Mouse (Mus musculus) hindbrain, embryonic 14.5 days (tissue): ENCODE measurements at regions not wholly inside any gene's neighbourhood (a gene's known extent, or its start where the extent isn't known, plus 50 kb on each side); places are given as distances from the start of the nearest gene placed in this dataset.

Source experiments
- ATAC-seq: fragments of 200-750 bp; cut with Nextera tagmentation; 2 replicates; pipeline ENCODE4 v1.8.0; 2017; ENCODE audit warnings: moderate number of reproducible peaks, mild to moderate bottlenecking, moderate TSS enrichment, moderate library complexity; ENCODE audit not compliant: low FRiP score
- DNase-seq: peaks from one replicate; pipeline ENCODE4 v3.0.0-alpha.2; 2015; ENCODE audit warnings: low spot score
- H3K27ac ChIP-seq: fragments of 300-500 bp; sonication (generic); 2 replicates; pipeline ENCODE4 v1.5.1; 2014; ENCODE audit warnings: mild to moderate bottlenecking, moderate library complexity
- H3K27me3 ChIP-seq: fragments of 300-500 bp; sonication (generic); 2 replicates; pipeline ENCODE4 v1.6.1; 2014; ENCODE audit warnings: mild to moderate bottlenecking, low read length, mixed read lengths; ENCODE audit not compliant: control insufficient read depth, insufficient read depth
- H3K36me3 ChIP-seq: fragments of 300-500 bp; sonication (generic); replicated peaks from 2 replicates; pipeline ENCODE4 v1.6.1; 2014; ENCODE audit not compliant: control insufficient read depth, insufficient read depth
- H3K4me1 ChIP-seq: fragments of 300-500 bp; sonication (generic); replicated peaks from 2 replicates; pipeline ENCODE4 v1.6.1; 2014; ENCODE audit warnings: antibody characterized with exemption, low read length, mixed read lengths; ENCODE audit not compliant: control insufficient read depth, insufficient read depth
- H3K4me2 ChIP-seq: fragments of 300-500 bp; sonication (generic); replicated peaks from 2 replicates; pipeline ENCODE4 v1.6.1; 2014; ENCODE audit warnings: mild to moderate bottlenecking, moderate library complexity
- H3K4me3 ChIP-seq: fragments of 300-500 bp; sonication (generic); replicated peaks from 2 replicates; pipeline ENCODE4 v1.5.1; 2014; ENCODE audit warnings: mild to moderate bottlenecking, low read length
- H3K9ac ChIP-seq: fragments of 300-500 bp; sonication (generic); 2 replicates; pipeline ENCODE4 v1.6.1; 2014
- H3K9me3 ChIP-seq: fragments of 300-500 bp; sonication (generic); 2 replicates; pipeline ENCODE4 v1.6.1; 2016; ENCODE audit warnings: low read length; ENCODE audit not compliant: control insufficient read depth
- WGBS: fragments of 180-500 bp; shearing (Covaris S2); extraction: QIAGEN DNeasy Blood & Tissue Kit; methylation state at CpG from one replicate; pipeline ENCODE4 v1.1.7; 2014; 5-methylcytosine and 5-hydroxymethylcytosine counted together

DNA sequence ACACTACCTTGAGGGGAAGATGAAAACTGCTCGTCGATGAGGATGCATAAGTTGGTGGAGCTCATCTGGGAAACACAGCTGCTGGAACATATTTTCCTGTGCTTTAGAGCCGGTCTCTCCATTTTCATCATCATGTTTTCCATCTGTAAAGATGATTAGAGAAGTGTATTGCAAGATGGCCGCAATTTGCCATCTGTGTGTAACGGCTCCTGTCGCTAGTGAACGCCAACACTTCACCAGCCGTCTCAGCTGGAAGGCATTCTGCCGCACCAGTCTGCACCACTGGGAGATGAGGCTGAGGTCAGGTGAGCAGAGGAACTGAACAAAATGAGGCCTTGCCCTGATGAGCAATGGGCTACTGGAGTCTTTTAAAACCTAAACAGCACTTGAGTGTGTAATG lies 57.4 kb downstream of the Gm21962 start:
- H3K4me3 ChIP-seq = no peak overlapping the region
- H3K4me1 ChIP-seq = no peaks in the 10 kb centered on the region
- H3K27ac ChIP-seq = no peak overlapping the region
- H3K36me3 ChIP-seq = no peaks in the 10 kb centered on the region
- H3K9me3 ChIP-seq = no peaks in the 10 kb centered on the region
- no peak overlapping the region for H3K4me2 ChIP-seq
- no peak overlapping the region for H3K9ac ChIP-seq
- ATAC-seq = no peak
- no peak for DNase-seq
- 84% methylated on average over 9 of the region's 9 CpGs for WGBS
- H3K27me3 ChIP-seq = no peaks in the 10 kb centered on the region

DNA sequence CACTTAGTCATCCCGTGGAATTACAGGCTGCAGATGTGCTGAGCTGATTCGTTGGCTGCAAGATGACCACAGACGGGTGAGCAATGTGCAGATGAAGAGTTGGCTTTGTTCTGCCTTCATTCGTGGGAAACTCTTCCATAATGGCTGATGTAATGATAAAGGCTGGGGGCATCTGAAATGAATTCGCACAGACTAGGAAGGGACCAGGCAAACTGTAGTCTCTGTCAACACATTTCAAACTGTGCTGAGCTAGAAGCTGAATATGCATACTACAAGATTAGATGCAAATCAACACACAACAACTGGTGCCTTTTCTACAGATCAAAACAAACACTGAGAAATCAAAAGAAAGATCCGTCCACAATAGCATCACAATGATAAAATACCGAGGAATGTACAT lies 58.1 kb downstream of the Gm21962 start:
- no peaks in the 10 kb centered on the region for H3K36me3 ChIP-seq
- WGBS = 65% methylated on average over 7 of the region's 7 CpGs
- no peak overlapping the region for H3K4me3 ChIP-seq
- H3K9ac ChIP-seq = no peak overlapping the region
- no peak overlapping the region for H3K27ac ChIP-seq
- no peaks in the 10 kb centered on the region for H3K27me3 ChIP-seq
- H3K9me3 ChIP-seq = no peaks in the 10 kb centered on the region
- H3K4me2 ChIP-seq = no peak overlapping the region
- ATAC-seq = no peak
- DNase-seq = no peak
- no peaks in the 10 kb centered on the region for H3K4me1 ChIP-seq

GRCm38 (mm10) chr3:137737222-137737800 lies 66.0 kb downstream of the Gm21962 start:
- no peaks in the 10 kb centered on the region for H3K9me3 ChIP-seq
- DNase-seq (peak; percentile 41), ATAC-seq (peak; percentile 66; the same call in 1 of the 2 replicates)
- no peaks in the 10 kb centered on the region for H3K36me3 ChIP-seq
- no peak overlapping the region for H3K9ac ChIP-seq
- peaks cover 7% of the 10 kb centered on the region; the same call in 1 of the 2 replicates for H3K4me1 ChIP-seq
- no peak overlapping the region for H3K27ac ChIP-seq
- peak overlapping the region; percentile 10; the same call in 1 of the 2 replicates for H3K4me2 ChIP-seq
- H3K27me3 ChIP-seq = no peaks in the 10 kb centered on the region
- no peak overlapping the region for H3K4me3 ChIP-seq
- 15% methylated on average over 12 of the region's 12 CpGs for WGBS

DNA sequence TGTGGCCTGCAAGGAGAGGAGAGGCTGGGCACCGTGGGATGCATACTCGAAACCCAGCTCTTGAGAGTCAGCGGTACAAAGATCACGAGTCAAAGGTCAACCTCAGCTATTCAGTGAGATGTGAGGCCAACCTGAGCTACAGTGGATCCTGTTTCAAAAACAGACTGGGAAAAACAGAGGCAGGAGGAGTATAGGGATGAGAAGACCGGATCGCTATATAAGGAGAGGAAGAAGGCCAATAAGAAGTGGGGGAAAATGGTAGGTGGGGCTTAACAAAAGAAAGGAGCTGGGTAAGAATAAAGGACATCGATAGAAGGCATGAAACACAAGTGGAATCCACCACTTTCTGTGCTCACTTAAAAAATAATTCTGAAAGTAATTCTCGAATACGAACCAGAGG lies 70.2 kb downstream of the Gm21962 start:
- Histone ChIP-seq H3K9ac (no peak overlapping the region), H3K36me3 (no peaks in the 10 kb centered on the region), H3K4me1 (peaks cover 7% of the 10 kb centered on the region; the same call in 1 of the 2 replicates), H3K4me2 (no peak overlapping the region), H3K27me3 (no peaks in the 10 kb centered on the region), H3K9me3 (no peaks in the 10 kb centered on the region), H3K4me3 (no peak overlapping the region), H3K27ac (no peak overlapping the region)
- DNase-seq (no peak), ATAC-seq (no peak)
- WGBS = 70% methylated on average over 9 of the region's 9 CpGs

DNA sequence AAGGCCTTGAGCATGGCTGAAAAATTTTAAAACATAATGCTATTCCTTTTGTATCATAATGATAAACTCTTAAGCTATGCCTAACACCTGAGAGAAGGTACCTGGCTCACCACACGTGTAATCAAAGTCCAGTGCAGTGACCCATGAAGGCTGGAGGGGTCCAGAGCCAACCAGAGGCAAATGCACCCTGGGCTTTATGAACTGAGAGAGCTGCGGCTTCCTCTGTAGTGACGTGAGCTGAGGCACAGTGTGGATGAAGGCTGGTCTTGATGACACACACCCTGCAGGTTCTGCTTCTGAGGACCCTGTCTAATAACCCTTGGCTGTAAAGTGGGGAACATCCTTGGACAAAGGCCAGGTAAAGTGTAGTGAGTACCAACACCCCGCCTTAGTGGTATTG lies 70.8 kb downstream of the Gm21962 start:
- H3K4me3 ChIP-seq = no peak overlapping the region
- H3K9me3 ChIP-seq = no peaks in the 10 kb centered on the region
- no peak overlapping the region for H3K27ac ChIP-seq
- H3K4me1 ChIP-seq = peaks cover 6% of the 10 kb centered on the region; the same call in 1 of the 2 replicates
- H3K4me2 ChIP-seq = no peak overlapping the region
- no peaks in the 10 kb centered on the region for H3K27me3 ChIP-seq
- 81% methylated on average over 4 of the region's 4 CpGs for WGBS
- no peak overlapping the region for H3K9ac ChIP-seq
- DNase-seq (no peak), ATAC-seq (no peak)
- no peaks in the 10 kb centered on the region for H3K36me3 ChIP-seq

DNA sequence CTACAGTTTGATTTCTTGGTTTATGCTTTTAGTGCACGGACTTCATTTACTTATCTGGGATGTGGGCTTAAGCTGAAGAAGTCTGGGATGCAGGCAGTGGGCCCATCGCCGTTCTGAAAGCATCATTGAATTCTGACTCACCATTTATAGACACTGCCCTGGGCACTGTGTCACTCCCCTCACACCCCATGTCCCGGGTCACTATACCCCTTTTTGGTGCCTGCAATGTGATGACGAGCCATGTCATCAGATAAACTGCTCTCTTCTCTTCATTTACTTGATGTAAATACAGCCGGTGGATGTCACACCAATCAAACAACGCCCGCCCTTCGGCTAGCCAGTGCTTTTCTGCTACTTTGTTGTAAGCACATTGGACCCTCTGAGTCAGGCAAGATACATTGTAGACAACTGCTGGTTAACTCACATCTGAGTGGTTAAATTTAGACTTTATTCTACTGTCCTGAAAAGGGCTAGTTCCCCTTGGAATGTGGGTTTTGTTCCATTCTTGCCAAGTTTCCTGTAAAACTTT lies 80.5 kb downstream of the Gm21962 start:
- ATAC-seq = no peak
- WGBS = 92% methylated on average over 9 of the region's 9 CpGs

DNA sequence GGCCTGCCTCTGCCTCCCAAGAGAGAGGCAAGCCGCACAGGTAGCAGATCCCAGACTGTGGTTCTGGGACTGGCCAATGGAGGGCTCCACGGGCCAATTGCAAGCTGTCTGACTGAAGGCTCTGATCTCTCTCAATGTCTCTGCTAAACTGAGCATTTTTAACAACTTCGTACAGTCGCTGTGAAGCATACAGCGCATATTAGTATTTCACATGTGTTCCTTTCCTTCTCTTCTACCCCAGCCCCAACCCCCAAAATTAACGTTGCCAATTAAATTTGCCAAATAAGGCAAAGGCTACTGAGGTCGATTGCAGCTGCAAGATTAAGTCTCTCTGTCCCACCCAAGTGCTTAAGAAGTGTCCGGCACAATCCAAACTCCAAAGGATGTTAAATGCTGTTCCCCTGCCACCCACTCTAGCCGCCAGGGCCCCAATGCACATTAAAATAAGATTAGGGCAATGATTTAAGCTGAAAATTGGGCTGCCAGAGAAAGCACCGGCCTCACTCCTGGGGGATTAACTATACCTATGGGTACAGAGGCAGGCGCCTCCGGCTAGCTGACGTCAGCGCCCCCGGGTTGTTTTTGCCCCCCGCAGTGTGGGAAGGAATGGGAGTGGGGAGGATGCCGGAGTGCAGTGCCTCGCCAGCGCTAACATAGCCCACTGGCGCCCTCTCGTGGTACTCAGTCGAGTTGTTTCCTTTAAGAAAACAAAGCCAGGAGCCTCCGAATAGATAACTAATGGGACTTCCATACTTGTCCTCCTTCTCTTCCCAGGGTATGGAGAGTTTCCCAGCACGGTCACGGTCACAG lies 81.3 kb downstream of the Gm21962 start:
- 17% methylated on average over 25 of the region's 25 CpGs for WGBS
- H3K9ac ChIP-seq = peak overlapping the region; percentile 53
- H3K9me3 ChIP-seq = no peaks in the 10 kb centered on the region
- peak overlapping the region; percentile 30 for H3K4me3 ChIP-seq
- DNase-seq (peak; percentile 93), ATAC-seq (peak; percentile 89)
- H3K4me1 ChIP-seq = 0 out of 2 replicates have a peak, but pooled peaks cover 8% of the 10 kb centered on the region
- peak overlapping the region; percentile 55 for H3K27ac ChIP-seq
- no peaks in the 10 kb centered on the region for H3K27me3 ChIP-seq
- H3K4me2 ChIP-seq = peak overlapping the region; percentile 58
- H3K36me3 ChIP-seq = no peaks in the 10 kb centered on the region

More for the DNA sequence above, 80.5 kb downstream of the Gm21962 start:
- Histone ChIP-seq H3K4me2 (no peak overlapping the region), H3K27ac (no peak overlapping the region), H3K9me3 (no peaks in the 10 kb centered on the region), H3K4me3 (no peak overlapping the region), H3K36me3 (no peaks in the 10 kb centered on the region), H3K9ac (no peak overlapping the region), H3K4me1 (0 out of 2 replicates have a peak, but pooled peaks cover 8% of the 10 kb centered on the region), H3K27me3 (no peaks in the 10 kb centered on the region)
- DNase-seq = no peak

DNA sequence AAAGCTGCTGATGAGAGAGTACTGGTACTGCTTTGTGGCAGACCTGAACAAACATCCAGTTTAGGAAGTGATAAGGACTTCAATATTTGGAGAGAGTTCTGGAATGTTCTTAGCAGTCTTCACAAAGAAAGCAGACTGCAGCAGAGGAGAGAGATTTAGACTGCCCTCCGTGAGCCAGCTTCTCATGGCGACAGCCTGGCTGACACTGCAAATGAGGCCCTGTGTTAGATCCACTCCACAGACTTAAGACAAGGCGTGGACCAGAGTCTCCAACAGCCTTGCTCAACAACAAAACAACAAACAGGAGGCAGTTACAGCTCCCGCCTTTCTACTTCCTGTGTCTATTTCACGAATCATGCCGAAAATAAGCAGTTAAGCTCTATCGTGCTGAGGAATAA lies 81.9 kb downstream of the Gm21962 start:
- no peaks in the 10 kb centered on the region for H3K27me3 ChIP-seq
- peak overlapping the region; percentile 53; the same call in 1 of the 2 replicates for H3K9ac ChIP-seq

DNA sequence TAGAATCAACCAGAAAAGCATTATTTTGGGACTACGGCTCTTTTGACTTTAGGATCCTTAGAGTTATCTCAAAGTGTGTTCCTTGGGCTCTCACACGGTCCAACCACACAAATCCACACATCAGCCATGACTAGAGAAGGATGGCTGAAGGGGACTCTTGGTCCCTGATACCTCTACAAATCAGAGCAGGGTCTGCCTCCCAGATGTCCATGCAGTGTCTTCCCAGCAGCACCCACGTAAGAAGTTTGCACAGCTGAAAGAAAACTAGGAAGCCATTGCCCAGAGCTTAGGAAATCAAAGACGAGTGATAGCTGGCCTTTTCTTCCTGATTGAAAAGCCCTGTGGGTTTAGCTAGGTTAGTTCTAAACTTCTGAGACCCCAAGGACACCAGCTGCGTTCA lies 84.1 kb downstream of the Gm21962 start:
- Histone ChIP-seq H3K27ac (no peak overlapping the region), H3K4me3 (no peak overlapping the region), H3K27me3 (no peaks in the 10 kb centered on the region), H3K36me3 (no peaks in the 10 kb centered on the region), H3K4me1 (0 out of 2 replicates have a peak, but pooled peaks cover 8% of the 10 kb centered on the region), H3K9ac (no peak overlapping the region), H3K9me3 (no peaks in the 10 kb centered on the region), H3K4me2 (no peak overlapping the region)
- ATAC-seq (no peak), DNase-seq (no peak)
- 88% methylated on average over 5 of the region's 5 CpGs for WGBS

More for the DNA sequence above, 81.9 kb downstream of the Gm21962 start:
- Histone ChIP-seq H3K4me3 (no peak overlapping the region), H3K36me3 (no peaks in the 10 kb centered on the region), H3K9me3 (no peaks in the 10 kb centered on the region), H3K4me2 (peak overlapping the region; percentile 58), H3K4me1 (0 out of 2 replicates have a peak, but pooled peaks cover 8% of the 10 kb centered on the region), H3K27ac (peak overlapping the region; percentile 43)
- ATAC-seq (peak; percentile 22; the same call in 1 of the 2 replicates), DNase-seq (no peak)
- WGBS = 65% methylated on average over 7 of the region's 7 CpGs
